Mouse (Mus musculus) lung, adult 10 weeks (tissue): ENCODE measurements around the gene Gdap1l1. TPM values are rescaled to one million over a fixed set of nuclear protein-coding genes. Genes with fewer than 3 reads are reported as not detected.

ENCODE experiments used
- polyA plus RNA-seq: library from polyadenylated mRNA; stranded (reverse); fragments of 350-450 nt; fragmentation: Illumina TruSeq; extraction: RNeasy Lipid Tissue Mini Kit (QIAGEN cat#74804); gene quantifications from one replicate; pipeline ENCODE4 v1.2.3, GENCODE M21; 2014; ENCODE audit warnings: low read depth, low replicate concordance; ENCODE audit not compliant: insufficient read depth

The Gdap1l1 gene
- polyA plus RNA-seq: not detected

GRCm38 (mm10) chr2:163438246-163438618 is at the start of gene Gdap1l1:
Gene Gdap1l1, plus strand, starts transcription at chr2:163438476.

DNA sequence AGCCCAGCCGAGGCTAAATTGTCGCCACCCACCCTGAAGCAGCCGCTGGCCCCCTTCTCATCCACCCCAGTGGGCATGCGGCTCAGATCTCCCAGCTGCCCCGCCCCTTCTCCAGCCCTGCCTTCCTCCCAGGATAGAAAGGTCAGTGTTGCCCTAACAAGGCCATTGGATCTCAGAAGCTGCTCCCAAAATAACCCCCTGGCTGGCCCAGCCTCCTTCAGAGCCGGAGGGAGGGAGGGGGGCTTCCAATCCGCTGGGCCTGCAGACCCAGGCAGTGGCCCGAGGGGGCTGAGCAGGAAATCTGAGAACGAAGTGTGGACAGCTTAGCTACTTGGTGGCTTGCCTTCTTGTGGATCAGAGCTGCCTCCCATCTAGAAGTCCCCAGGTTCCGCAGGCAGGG is 40.4 kb upstream of the Gdap1l1 start, which contains the start of gene Jph2:
Gene Jph2, minus strand, starts transcription at position 89 of the 400 bp plus-strand sequence.

GRCm38 (mm10) chr2:163424597-163424996 is 13.7 kb upstream of the Gdap1l1 start, which contains the start of gene Oser1:
Gene Oser1, minus strand, starts transcription at chr2:163424697.

GRCm38 (mm10) chr2:163472466-163472851 is 34.2 kb downstream of the Gdap1l1 start, which contains the start of gene Fitm2:
Gene Fitm2, minus strand, starts transcription at chr2:163472629.

GRCm38 (mm10) chr2:163492018-163492417 is 53.7 kb downstream of the Gdap1l1 start, which contains the start of gene R3hdml:
Gene R3hdml, plus strand, starts transcription at chr2:163492318.

Other genes starting within 250 kb of the Gdap1l1 start
- 7.5 TPM for gene Tox2, start 235.4 kb upstream of the Gdap1l1 start, polyA plus RNA-seq
- 13.1 TPM for gene Jph2, start 40.5 kb upstream of the Gdap1l1 start, polyA plus RNA-seq
- gene Oser1, start 13.8 kb upstream of the Gdap1l1 start, polyA plus RNA-seq: 33.8 TPM
- 14.0 TPM for gene Fitm2, start 34.2 kb downstream of the Gdap1l1 start, polyA plus RNA-seq
- gene R3hdml, start 53.8 kb downstream of the Gdap1l1 start, polyA plus RNA-seq: not detected
- gene Hnf4a, start 68.3 kb downstream of the Gdap1l1 start, polyA plus RNA-seq: not detected
- 9.4 TPM for gene Ttpal, start 163.8 kb downstream of the Gdap1l1 start, polyA plus RNA-seq
- gene Serinc3, start 206.7 kb downstream of the Gdap1l1 start, polyA plus RNA-seq: 365 TPM
- 80.5 TPM for gene Pkig, start 219.9 kb downstream of the Gdap1l1 start, polyA plus RNA-seq